Mouse (Mus musculus) right cerebral cortex, postnatal 25 days (tissue): ENCODE measurements around the gene Mras.

ENCODE experiments used
- DNase-seq: peaks from one replicate; pipeline ENCODE4 v3.0.0; 2022

Gene Mras

GRCm38 (mm10) chr9:99354796-99355195 is 82.4 kb downstream of the Mras start:
- no peak for DNase-seq

- no peak for DNase-seq
Measured at GRCm38 (mm10) chr9:99353390-99353789, 83.8 kb downstream of the Mras start.

- no peak for DNase-seq
Measured at GRCm38 (mm10) chr9:99352964-99353363, 84.2 kb downstream of the Mras start.

- DNase-seq, result peak; percentile 68
Measured at GRCm38 (mm10) chr9:99345351-99345792, 91.8 kb downstream of the Mras start.

DNA sequence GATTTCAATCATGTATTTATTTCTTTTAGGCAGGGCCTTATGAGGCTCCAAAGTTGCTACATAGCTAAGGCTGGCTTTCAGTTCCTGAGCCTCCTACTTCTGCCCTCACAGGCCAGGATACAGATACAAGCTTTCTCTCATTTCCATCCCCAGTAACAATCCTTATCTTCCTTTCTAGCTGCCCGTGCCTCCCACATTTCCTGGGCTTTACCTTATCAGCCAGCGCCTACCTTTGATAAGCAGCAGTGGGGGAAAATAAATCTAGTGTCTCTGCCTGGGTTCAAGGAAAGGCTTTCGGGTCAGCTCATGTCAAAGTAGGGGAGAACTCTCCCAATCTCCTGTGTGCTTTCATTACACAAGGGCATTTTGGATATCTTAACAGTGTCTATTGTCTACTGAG is 95.6 kb downstream of the Mras start:
- no peak for DNase-seq

GRCm38 (mm10) chr9:99340126-99340525 is 97.1 kb downstream of the Mras start:
- DNase-seq, result no peak

GRCm38 (mm10) chr9:99339182-99339581 is 98.0 kb downstream of the Mras start:
- no peak for DNase-seq

DNA sequence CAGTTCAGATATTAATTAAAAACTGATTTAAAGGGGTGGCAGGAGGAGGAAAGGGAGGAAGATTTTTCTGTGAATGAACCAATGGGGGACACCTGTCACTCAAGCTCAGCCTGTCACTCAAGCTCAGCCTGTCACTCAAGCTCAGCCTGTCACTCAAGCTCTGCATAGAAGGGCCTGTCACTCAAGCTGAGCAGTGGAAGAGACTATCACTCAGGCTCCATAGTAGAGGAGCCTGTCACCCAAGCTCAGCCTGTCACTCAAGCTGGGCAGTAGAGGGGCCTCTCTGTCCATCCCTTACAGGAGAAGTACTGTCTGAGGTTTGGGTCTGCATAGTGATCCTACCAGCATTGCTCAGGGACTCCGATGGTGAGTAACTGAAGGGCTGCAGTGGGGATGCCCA is 98.9 kb downstream of the Mras start:
- DNase-seq, result no peak

- no peak for DNase-seq
Measured at GRCm38 (mm10) chr9:99336538-99336937, 100.6 kb downstream of the Mras start.
